Mouse (Mus musculus): ENCODE results near the gene Rbp4.

The Rbp4 gene

GRCm38 (mm10) chr19:38125219-38125610 is at the start of gene Rbp4:
Gene Rbp4, minus strand, starts transcription at chr19:38125281.
- DNase-seq: no peak

- no peak for DNase-seq
Observed at GRCm38 (mm10) chr19:38164633-38165032, 39.6 kb upstream of the Rbp4 start.

GRCm38 (mm10) chr19:38161648-38162354 is 36.7 kb upstream of the Rbp4 start:
- no peak for DNase-seq

GRCm38 (mm10) chr19:38156243-38156642 is 31.2 kb upstream of the Rbp4 start:
- DNase-seq: no peak

DNA sequence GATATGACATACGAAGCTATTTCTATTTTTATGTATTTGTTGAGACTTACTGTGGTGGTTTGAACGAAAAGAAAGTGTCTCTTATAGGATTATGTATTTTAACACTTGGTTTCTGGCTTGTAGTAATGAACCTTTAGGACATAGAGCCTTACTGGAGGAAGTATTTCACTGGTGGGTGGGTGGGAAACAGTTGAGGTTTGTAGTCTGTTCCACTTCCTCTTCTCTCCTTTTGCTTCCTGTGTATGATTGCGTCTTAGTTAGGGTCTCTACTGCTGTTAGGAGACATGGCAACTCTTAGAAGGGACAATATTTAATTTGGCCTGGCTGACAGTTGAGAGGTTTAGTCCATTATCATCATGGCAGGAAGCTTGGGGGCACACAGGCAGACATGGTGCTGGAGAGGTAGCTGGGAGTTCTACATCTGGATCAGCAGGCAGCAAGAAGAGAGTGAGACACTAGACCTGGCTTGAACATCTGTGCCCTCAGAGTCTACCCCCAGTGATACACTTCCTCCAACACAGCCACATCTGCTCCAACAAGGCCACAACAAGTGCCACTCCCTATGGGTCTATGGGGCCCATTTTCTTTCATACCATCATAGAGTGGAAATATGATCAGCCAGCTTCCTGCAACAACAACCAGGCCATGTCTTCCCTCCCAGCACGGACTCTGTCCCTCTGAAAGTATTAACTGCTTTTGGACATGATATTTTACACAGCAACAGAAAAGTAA is 18.6 kb upstream of the Rbp4 start:
- no peak for DNase-seq

GRCm38 (mm10) chr19:38134806-38135205 is 9.7 kb upstream of the Rbp4 start:
- no peak for DNase-seq

- no peak for DNase-seq
Observed at GRCm38 (mm10) chr19:38133986-38134385, 8.9 kb upstream of the Rbp4 start.

- no peak for DNase-seq
Observed at GRCm38 (mm10) chr19:38132481-38132880, 7.4 kb upstream of the Rbp4 start, which contains the start of gene Pde6c. Gene Pde6c, plus strand, starts transcription at chr19:38132781.

GRCm38 (mm10) chr19:38126656-38127055 is 1.6 kb upstream of the Rbp4 start:
- DNase-seq: no peak

DNA sequence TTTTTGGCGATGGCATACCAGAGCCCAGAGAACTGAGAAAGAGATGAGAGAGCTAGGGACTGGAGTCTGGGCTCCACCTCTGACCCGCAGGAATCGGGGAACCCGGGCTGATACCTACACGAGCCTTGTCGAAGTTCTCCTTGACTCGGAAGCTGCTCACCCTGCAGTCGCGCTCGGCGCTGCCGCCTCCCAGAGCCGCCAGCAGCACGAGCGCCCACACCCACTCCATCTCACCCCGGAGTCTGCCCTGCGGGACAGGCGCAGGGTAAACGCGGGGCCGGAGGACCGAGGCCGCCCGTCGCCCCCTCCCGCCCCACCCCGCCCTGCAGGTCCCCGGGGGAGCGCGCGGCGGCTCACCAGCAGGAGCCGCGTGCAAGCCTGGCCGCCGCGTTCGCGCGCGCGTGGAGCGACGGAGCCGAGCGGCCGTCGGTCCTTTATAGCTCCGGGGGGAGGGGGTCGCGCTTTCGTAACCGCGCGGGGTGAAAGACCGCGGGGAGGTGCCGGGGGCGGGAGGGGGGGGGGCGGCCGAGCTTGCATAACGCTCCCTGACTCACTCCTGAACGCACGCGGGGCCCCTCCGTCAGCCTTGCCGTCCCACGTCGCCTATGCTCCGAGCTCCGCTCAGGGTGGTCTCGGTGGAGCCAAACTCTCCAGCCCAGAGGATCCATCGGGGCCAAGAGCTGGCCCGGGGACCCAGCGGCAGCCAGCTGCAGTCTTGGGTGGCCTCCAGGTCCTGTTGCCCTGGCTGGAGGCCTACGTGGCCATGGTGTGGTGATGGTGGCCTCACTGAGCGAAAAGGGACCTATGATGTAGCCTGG is 471 bp downstream of the Rbp4 start:
- peak; percentile 36 to 65 for DNase-seq

DNA sequence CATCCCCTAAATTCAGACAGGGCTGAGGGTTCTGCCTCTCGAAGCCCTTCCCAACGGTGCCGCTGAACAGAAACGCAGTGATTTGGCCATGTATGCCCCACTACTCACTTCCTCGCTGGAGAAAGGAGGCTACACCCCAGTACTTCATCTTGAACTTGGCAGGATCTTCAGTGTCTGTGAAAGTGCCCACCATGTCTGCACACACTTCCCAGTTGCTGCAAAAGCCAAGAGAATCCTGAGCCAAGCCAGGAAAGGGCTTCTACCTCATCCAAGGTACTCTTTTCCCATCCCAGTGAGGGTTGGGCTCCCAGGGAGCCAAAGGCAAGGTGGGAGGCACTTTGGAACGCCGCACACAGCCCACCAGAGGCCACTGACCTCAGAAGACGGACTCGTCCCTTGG is 1.2 kb downstream of the Rbp4 start:
- DNase-seq: no peak

DNA sequence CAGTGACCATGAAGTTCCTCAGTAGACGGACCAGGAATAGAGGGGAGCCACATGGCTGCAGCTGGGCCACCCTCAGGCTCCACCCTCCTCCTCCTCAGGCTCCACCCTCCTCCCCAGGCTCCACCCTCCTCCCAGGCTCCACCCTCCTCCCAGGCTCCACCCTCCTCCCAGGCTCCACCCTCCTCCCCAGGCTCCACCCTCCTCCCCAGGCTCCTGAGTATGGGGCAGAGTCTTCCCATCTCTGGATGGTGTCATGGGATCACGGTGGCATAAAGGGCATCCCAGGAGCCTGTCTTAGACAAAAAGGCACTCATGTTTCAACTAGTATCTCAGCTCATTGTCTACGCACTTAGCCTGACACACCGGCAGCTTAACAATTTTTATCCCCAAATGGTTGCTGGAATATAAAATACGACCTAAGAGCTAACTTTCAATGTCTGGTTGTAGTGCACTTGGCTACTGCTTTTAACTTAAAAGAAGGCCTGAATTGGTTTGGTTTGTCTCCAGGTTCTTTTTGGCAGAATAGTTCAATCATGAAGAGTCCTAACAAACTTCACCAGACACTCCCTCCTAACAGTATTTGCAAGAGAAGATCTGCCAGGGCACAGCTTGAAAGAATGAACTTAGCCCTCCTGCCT is 4.8 kb downstream of the Rbp4 start:
- no peak for DNase-seq

GRCm38 (mm10) chr19:38114834-38115491 is 10.1 kb downstream of the Rbp4 start:
- DNase-seq: no peak

DNA sequence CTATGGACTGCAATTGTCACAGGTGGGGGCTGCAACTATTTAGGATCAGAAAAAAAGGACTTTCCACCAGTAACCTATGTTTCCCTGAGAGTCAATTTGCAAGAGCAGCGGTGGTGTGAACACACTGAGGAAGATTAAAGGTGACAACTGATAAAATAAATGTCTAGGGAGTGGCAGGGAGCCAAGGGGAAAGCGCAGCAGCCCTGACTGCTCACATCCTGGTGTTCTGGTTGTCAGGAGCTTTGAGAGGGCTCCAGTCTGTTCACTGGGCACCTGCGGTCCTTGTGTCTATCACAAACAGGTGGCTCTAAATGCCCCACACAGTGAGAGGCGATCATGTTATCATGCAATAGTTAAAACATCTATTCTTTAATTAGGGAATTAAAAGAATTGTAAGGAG is 12.5 kb downstream of the Rbp4 start:
- DNase-seq: no peak

DNA sequence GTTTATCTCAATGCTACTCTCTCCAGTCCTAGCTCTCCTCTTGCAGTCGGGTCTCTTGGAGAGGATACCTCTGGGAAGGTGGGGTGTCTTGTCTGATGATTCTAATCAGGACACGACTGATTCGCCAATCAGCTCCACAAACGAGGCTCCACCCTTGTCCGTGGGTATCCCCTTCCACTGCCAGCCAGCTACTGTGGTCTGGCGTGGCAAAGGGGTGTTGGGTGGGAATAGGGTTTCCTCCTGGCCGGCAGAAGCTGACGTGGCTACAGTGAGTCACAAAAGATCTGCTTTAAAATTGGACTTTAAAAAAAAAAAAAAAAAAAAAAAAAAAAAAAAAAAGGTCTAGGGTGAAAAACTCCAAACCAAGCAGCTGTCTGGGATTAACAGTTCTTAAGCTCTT is 14.0 kb downstream of the Rbp4 start:
- DNase-seq: no peak

DNA sequence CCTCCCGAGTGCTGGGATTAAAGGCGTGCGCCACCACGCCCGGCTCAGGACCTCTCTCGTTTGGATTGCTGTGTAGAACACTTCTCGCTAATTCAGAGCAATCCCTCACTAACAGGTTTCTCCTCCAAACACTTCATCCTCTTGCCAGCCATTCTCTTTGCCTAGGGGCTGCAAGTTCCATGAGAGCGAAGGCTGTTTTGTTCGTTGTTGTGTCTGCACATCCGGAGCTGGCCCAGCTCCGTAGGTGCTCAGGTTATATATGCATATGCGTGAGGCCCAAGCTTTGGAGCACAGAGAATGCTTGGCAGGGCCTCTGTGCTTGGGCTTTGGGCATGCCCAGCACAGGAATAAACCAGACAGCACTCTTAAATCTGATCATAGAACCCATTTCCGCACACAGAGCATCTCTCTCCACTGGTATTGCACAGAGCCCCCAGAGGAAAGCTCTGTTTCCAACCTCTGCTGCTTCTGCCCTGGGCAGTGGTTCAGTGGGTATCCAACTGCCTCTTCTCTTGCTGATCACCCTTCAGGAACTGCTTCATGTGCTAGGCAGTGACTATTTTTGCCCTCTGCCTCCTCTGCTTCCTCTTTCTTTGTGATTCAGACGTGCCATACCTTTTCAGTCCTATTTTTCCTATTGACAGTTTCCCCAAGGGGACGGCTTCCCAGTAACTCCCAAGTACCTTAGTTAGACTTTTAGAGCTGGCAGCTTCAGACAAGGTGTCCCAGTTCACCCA is 15.4 kb downstream of the Rbp4 start:
- DNase-seq: no peak

- DNase-seq: no peak
Observed at GRCm38 (mm10) chr19:38107871-38108270, 17.2 kb downstream of the Rbp4 start.

- DNase-seq: peak; percentile 66 to 72
Observed at GRCm38 (mm10) chr19:38096858-38097758, 28.0 kb downstream of the Rbp4 start, which contains the start of gene Ffar4. Gene Ffar4, plus strand, starts transcription at chr19:38097071.

DNA sequence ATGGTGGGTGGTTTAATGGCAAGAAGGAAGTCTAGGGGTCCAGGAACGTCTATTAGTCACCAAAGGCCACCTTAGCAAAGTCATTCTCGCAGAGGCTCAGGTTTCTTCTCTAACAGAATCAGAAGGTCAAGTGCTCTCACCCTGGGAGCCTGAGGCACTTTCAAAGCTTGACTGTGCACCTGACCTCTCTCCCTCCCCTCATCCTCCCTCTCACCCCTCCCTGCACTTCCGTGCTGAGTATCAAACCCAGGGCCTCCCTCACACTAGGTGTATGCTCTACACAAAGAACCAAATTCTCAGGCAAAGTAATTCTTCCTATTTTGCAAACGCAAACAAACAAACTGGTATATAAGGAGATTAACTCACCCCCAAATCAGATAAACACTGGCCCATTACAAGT is 28.9 kb downstream of the Rbp4 start:
- no peak for DNase-seq

- peak in 1 of 2 experiments; percentile 12 for DNase-seq
Observed at GRCm38 (mm10) chr19:38091512-38091985, 33.5 kb downstream of the Rbp4 start.

All from lung, postnatal 4 days (tissue).